Mouse (Mus musculus) limb, embryonic 10.5 days (tissue): ENCODE data around the gene Egfl8. TPM values are rescaled to one million over a fixed set of nuclear protein-coding genes. Genes with fewer than 3 reads are reported as not detected.

ENCODE experiments used
- DNase-seq: peaks from one replicate; pipeline ENCODE4 v3.0.0-alpha.2; 2017; ENCODE audit warnings: low spot score
- H3K27ac ChIP-seq: fragments of 300-500 bp; sonication (generic); 2 replicates; pipeline ENCODE4 v1.5.1; 2016; ENCODE audit warnings: mild to moderate bottlenecking
- H3K27me3 ChIP-seq: fragments of 300-500 bp; sonication (generic); 2 replicates; pipeline ENCODE4 v1.6.1; 2016; ENCODE audit warnings: low read depth, mild to moderate bottlenecking; ENCODE audit not compliant: poor library complexity, severe bottlenecking
- H3K36me3 ChIP-seq: fragments of 300-500 bp; sonication (generic); 2 replicates; pipeline ENCODE4 v1.6.1; 2016; ENCODE audit warnings: mild to moderate bottlenecking, moderate library complexity
- H3K4me1 ChIP-seq: fragments of 300-500 bp; sonication (generic); 2 replicates; pipeline ENCODE4 v1.6.1; 2016
- H3K4me3 ChIP-seq: fragments of 300-500 bp; sonication (generic); 2 replicates; pipeline ENCODE4 v1.5.1; 2016; ENCODE audit warnings: mild to moderate bottlenecking, moderate library complexity
- H3K9me3 ChIP-seq: fragments of 300-500 bp; sonication (generic); replicated peaks from 2 replicates; pipeline ENCODE4 v1.6.1; 2016; ENCODE audit warnings: mild to moderate bottlenecking
- WGBS: fragments of 180-500 bp; shearing (Covaris S2); methylation state at CpG from one replicate; pipeline ENCODE4 v1.1.7; 2016; 5-methylcytosine and 5-hydroxymethylcytosine counted together
- polyA plus RNA-seq: library from polyadenylated mRNA; unstranded; fragments of >200 nt; fragmentation: Nextera tagmentation; extraction: Ambion mirVana; gene quantifications from 2 replicates; pipeline ENCODE4 v1.2.1, GENCODE M21; 2016

Egfl8 gene
- polyA plus RNA-seq, 1 experiment from 2014 or later: 2.2 TPM

DNA sequence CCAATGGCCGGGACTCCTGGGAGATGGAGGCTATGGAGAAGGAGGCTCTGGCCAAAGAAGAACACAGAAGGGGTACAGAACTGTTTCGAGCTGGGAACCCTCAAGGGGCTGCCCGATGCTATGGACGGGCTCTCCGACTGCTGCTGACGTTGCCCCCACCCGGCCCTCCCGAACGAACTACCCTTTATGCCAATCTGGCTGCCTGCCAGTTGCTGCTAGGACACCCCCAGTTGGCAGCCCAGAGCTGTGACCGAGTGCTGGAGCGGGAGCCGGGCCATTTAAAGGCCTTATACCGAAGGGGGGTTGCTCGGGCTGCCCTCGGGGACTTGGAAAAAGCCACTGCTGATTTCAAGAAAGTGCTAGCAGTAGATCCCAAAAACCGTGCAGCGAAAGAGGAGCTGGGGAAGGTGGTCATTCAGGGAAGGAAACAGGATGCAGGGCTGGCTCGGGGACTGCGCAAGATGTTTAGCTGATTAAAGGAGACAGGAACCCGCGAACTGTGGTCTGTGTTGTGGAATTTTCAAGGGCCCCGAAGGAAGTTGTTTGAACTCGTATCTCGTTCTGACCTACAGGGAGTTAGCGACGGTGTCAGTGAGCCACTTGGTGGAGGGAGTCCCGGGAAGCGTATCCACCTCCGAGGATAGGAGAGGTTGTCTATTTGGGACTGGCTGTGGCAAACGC is 30.2 kb upstream of the Egfl8 start:
- Histone ChIP-seq H3K9me3 (no peaks in the 10 kb centered on the region), H3K27me3 (no peaks in the 10 kb centered on the region), H3K36me3 (peaks cover 36% of the 10 kb centered on the region), H3K4me3 (peak overlapping the region; percentile 88), H3K27ac (no peak overlapping the region), H3K4me1 (peaks cover 37% of the 10 kb centered on the region)
- DNase-seq: no peak
- 88% methylated on average over 30 of the region's 30 CpGs for WGBS

DNA sequence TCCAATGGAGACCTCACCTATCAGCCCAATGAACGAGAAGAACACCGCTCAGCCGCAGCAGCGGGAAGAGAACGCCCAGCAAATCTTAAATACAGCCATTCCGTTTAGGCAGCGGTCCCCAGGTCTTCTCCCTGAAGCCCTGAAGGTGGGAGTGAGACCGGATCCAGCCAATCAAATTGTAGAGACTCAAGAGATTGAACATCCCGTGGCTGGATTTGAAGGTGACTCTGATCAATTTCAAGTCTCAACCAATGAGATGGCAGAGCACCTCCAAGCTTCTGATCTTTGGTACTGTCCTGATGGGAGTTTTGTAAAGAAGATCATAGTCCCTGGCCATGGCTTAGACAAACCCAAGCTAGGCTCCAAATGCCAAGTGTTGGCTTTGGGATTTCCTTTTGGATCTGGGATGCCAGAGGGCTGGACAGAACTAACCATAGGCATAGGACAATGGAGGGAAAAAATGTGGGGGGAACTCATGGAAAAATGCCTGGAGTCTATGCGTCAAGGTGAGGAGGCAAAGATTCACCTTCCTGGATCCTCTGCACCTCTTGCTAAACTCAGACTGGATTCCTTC is 29.6 kb upstream of the Egfl8 start:
- 43% methylated on average over 10 of the region's 10 CpGs for WGBS
- peak overlapping the region; percentile 88 for H3K4me3 ChIP-seq
- H3K36me3 ChIP-seq: peaks cover 30% of the 10 kb centered on the region
- H3K9me3 ChIP-seq: no peaks in the 10 kb centered on the region
- H3K27me3 ChIP-seq: no peaks in the 10 kb centered on the region
- peak overlapping the region; percentile 70; the same call in 1 of the 2 replicates for H3K27ac ChIP-seq
- DNase-seq: no peak
- H3K4me1 ChIP-seq: peaks cover 43% of the 10 kb centered on the region

DNA sequence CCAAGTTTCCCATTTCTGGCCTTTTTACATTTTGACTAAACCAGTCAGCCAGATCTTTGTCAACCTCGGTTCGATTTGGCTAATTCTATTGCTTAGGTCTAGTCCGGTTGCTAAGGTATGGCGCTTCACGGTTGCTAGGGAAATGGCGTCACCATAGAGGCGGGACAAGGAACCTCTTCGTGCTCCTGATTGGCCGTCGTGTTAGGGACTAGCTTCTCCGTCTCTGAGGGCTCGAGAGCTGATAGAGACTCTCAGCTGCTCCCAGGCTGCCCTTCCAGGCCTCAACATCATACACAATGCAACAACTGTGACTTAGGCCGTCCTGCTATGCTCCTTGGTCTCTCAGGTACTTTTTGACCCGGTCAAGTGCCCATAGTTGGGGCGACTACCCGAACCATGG is 28.8 kb upstream of the Egfl8 start, which contains the start of gene Fkbpl:
Gene Fkbpl (plus strand): TSS at position 157 of the 400 bp plus-strand sequence.
- peak within 1 kb of the TSS; percentile 88 for H3K4me3 ChIP-seq
- peaks cover 43% of the 10 kb centered on the region for H3K4me1 ChIP-seq
- no peaks in the 10 kb centered on the region for H3K27me3 ChIP-seq
- H3K9me3 ChIP-seq: no peaks in the 10 kb centered on the region
- H3K36me3 ChIP-seq: peaks cover 23% of the 10 kb centered on the region
- H3K27ac ChIP-seq: peak within 1 kb of the TSS; percentile 70; the same call in 1 of the 2 replicates
- DNase-seq: peak; percentile 91
- 1% methylated on average over 16 of the region's 16 CpGs for whole genome bisulfite sequencing

DNA sequence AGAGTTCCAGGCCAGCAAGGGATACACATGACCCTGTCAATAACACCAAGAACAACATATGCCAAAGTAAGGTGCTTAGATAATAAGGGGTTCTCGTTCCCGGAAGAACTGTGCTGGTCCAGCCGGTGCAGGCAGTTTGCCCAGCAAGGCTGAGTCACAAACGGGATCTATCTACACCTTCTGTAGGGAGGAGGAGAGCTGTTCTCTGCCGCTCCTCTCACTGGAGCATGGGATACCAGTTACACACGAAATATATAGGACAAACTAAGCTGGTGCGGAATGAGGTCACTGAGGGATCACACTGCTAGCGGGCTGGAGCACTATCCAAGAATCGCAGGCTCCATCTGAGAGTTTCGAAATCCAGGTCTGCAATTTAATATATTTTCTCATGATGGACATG is 28.2 kb upstream of the Egfl8 start:
- Histone ChIP-seq H3K9me3 (no peaks in the 10 kb centered on the region), H3K27ac (no peak overlapping the region), H3K4me3 (peak overlapping the region; percentile 88; the same call in 1 of the 2 replicates), H3K36me3 (peaks cover 16% of the 10 kb centered on the region), H3K4me1 (peaks cover 43% of the 10 kb centered on the region), H3K27me3 (no peaks in the 10 kb centered on the region)
- no peak for DNase-seq
- 85% methylated on average over 10 of the region's 10 CpGs for WGBS

DNA sequence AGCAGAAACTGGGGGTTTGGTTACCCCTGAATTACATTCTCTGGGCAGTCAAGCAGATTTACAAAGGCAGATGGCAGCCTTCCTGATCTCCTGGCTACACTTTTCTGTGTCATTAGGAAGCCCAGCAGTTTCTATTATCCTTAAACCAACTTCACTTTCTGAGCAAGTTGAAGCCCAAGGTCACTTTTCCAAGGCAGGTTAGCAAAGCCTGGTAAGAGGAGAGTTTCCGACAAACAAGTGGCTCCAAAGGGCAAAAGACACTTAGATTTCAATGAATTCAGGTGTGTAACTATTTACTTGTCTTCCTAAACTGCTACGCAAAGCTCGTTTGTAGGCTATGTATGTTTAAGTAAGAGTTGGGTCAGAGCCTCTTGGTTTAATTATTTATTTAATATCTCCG is 27.6 kb upstream of the Egfl8 start:
- no peak overlapping the region for H3K27ac ChIP-seq
- H3K9me3 ChIP-seq: no peaks in the 10 kb centered on the region
- peaks cover 11% of the 10 kb centered on the region for H3K36me3 ChIP-seq
- 95% methylated on average over 4 of the region's 4 CpGs for WGBS
- DNase-seq: no peak
- H3K27me3 ChIP-seq: no peaks in the 10 kb centered on the region
- H3K4me3 ChIP-seq: no peak overlapping the region
- peaks cover 37% of the 10 kb centered on the region for H3K4me1 ChIP-seq

DNA sequence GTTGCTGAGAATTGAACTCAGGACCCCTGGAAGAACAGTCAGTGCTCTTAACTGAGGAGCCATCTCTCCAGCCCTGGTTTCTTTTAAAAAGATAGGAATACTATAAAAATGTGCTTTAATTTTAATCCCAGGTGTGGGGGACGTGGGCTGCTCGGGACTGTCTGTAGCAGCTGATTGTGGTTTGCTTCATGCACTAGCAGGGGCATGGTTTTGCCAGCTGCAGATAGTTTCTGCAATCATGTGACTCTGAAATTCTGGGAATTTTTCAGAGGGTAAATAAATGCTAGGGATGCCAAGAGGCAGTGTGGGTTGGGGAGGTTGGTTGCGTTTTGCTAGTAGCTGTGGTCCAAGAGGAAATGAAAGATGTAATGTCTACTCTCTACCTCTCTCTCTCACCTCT is 26.2 kb upstream of the Egfl8 start:
- peaks cover 27% of the 10 kb centered on the region for H3K4me1 ChIP-seq
- WGBS: 92% methylated on average over 3 of the region's 3 CpGs
- no peaks in the 10 kb centered on the region for H3K27me3 ChIP-seq
- peaks cover 11% of the 10 kb centered on the region for H3K36me3 ChIP-seq
- H3K9me3 ChIP-seq: no peaks in the 10 kb centered on the region
- no peak overlapping the region for H3K4me3 ChIP-seq
- DNase-seq: no peak
- H3K27ac ChIP-seq: 0 out of 2 replicates have a peak overlapping the region, but pooled peaks have one; percentile 83

DNA sequence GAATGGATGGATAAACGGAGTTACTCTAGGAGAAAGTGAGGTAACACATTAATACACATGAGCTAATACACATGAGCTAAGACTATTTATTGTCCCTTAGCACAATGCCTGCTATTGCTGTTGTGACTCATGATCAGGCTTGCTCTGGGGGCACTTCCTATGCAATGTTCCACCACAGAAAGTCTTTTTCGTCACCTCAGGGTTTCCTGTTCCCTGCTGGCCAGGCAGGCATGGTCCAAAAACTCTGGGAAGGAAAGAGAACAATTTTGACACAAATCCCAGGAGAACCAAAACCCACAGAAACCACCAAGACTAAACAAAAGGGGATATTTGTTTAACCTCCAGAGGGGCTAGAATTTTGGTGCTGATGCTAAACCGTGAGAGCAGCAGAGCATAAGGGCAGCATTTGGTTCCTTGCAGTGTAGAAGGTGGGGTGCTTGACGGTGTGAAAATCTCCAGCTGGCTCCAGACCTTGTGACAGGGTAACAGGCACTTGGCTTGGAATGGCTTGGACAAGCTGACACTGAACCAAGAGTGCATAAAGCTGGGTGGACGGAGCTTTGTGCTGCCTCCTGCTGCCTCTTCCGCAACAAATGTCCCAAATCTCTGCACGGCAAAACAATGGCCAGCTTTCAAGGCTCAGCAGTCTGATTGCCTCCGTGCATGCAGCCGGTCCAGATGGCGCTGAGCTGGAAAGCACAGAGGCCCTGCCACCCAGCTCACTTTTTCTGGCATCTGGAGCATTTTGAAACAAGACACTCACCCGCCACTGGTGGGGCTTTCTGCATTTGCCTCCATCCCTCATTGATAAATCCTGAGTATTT is 25.2 kb upstream of the Egfl8 start:
- Histone ChIP-seq H3K27me3 (0 out of 2 replicates have a peak, but pooled peaks cover under 1% of the 10 kb centered on the region), H3K4me1 (peaks cover 22% of the 10 kb centered on the region), H3K4me3 (peak overlapping the region; percentile 7; the same call in 1 of the 2 replicates), H3K9me3 (no peaks in the 10 kb centered on the region), H3K27ac (peak overlapping the region; percentile 83), H3K36me3 (peaks cover 7% of the 10 kb centered on the region)
- DNase-seq: peak; percentile 55
- 24% methylated on average over 11 of the region's 11 CpGs for WGBS

DNA sequence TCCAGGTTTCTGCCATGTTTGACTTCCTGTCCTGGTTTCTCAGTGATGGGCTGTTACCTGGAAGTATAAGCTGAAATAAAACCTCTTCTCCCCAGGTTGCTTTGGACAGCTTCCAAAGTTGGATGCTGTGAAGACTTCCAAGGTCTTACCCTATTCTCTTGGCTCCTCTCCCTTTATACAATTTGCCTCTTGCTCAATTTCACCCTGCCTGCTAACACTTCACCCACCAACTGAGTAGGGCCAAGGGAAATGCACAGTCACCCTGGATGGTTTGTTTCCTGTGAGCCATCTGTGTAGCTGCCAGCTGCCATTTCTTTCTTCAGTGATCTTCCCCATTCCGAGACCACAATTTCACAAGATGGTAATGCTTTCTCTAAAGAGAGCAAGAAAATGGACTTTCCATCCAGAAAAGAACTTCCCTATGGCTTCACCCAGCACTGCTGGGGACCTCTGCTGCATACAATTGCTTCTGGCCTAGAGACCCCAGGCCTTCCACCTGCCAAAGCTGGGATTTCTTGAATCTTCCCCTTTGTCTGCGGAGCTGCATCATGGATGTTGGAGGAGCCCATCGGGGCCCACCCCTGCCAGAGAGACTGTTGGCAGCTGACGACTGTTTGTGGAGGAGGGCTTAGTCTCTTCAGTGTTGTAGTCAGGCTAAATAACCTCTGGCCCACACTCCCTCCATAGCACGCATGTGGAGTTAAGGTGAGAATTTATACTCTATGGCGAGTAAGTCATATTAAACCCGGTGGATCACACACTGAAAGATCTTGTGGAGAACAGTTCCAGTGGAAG is 23.9 kb upstream of the Egfl8 start:
- no peaks in the 10 kb centered on the region for H3K9me3 ChIP-seq
- no peak for DNase-seq
- no peak overlapping the region for H3K4me3 ChIP-seq
- 83% methylated on average over 7 of the region's 7 CpGs for WGBS
- peaks cover 3% of the 10 kb centered on the region; the same call in 1 of the 2 replicates for H3K27me3 ChIP-seq
- H3K27ac ChIP-seq: peak overlapping the region; percentile 5; the same call in 1 of the 2 replicates
- H3K4me1 ChIP-seq: peaks cover 12% of the 10 kb centered on the region
- no peaks in the 10 kb centered on the region for H3K36me3 ChIP-seq

DNA sequence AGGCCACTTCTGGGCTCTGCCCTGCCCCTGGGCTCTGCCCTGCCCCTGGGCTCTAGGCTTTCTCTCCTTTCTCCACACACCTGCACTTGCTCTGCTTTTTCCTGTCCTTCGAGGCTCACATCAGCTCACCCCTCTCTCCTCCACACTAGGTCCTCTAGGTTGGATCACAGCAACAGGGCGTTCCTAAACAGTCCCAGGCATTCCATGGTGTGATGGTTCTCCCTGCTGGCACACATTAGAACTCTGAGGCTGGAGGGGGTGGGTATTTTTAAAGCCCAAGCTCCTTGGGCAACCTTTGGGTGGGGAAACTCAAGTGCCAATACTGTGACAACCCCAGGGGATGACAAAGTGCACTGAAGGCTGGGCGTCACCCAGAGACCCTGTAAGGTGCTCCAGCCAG is 21.7 kb upstream of the Egfl8 start:
- Histone ChIP-seq H3K36me3 (no peaks in the 10 kb centered on the region), H3K9me3 (no peaks in the 10 kb centered on the region), H3K27me3 (peaks cover 20% of the 10 kb centered on the region), H3K4me1 (peaks cover 21% of the 10 kb centered on the region), H3K4me3 (no peak overlapping the region), H3K27ac (no peak overlapping the region; the same call in 1 of the 2 replicates)
- no peak for DNase-seq
- 78% methylated on average over 3 of the region's 3 CpGs for WGBS

DNA sequence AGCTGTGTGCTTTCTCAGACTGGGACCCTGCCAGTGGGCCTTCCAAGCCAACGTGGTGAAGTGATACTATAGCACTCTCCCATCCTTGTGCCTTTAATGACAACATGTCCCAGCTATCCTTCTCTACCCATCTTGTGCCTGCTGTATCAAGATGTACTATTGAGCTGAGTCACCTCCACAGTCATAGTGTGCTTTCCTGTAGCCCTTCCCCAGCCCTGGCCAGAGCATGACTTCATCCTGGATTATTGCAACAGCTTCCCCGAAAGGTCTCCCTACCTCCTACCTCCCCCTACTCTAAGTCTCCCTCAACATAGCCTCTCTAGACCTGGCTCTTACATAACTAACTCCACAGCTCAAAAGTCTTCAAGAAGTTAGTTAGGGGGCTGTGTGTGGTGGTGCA is 19.9 kb upstream of the Egfl8 start:
- DNase-seq: no peak
- 77% methylated on average over 2 of the region's 2 CpGs for WGBS
- Histone ChIP-seq H3K4me1 (peaks cover 29% of the 10 kb centered on the region), H3K4me3 (no peak overlapping the region), H3K36me3 (no peaks in the 10 kb centered on the region), H3K9me3 (no peaks in the 10 kb centered on the region), H3K27me3 (peaks cover 38% of the 10 kb centered on the region), H3K27ac (no peak overlapping the region)

DNA sequence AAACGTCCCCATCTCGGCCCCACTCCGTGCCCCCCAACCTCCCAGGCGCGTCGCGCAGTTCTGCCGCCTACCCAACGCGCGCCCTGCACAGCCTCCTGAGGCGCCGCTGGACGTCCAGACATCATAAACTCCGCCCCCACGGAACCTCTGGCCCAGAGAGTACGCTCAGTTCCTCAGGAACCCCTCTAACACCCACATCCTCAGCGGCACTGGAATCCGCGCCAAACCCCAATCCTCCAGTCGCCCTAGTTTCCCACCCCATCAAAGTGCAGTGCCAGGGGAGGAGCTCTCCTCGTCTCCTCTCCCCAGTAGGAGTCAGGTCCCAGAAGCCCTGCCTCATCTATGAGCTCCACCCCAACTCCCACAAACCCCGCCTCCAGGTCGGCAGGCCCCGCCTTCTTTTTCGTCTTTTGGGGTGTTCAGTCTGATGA is 16.5 kb upstream of the Egfl8 start:
- Histone ChIP-seq H3K27ac (peak overlapping the region; percentile 46; the same call in 1 of the 2 replicates), H3K27me3 (peaks cover 62% of the 10 kb centered on the region), H3K4me1 (peaks cover 59% of the 10 kb centered on the region), H3K36me3 (no peaks in the 10 kb centered on the region), H3K4me3 (peak overlapping the region; percentile 52), H3K9me3 (no peaks in the 10 kb centered on the region)
- peak; percentile 55 for DNase-seq
- WGBS: 1% methylated on average over 26 of the region's 26 CpGs

DNA sequence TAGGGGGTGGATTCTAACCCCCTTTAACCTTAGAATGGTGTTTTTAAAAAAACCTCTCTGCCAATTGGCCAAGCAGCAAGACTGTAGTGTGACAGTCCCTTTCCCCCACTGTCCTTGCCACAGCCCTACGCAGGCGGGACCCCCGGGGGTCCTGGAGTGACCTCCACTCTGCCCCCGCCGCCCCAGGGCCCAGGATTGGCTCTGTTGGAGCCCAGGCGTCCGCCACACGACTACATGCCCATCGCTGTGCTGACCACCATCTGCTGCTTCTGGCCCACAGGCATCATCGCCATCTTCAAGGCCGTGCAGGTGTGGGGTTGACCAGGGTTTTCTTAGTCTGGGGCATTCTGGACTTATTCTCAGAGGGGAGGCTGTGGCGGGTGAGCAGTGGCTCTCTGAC is 15.9 kb upstream of the Egfl8 start:
- peaks cover 62% of the 10 kb centered on the region for H3K27me3 ChIP-seq
- 4% methylated on average over 12 of the region's 12 CpGs for WGBS
- peaks cover 61% of the 10 kb centered on the region for H3K4me1 ChIP-seq
- H3K27ac ChIP-seq: peak overlapping the region; percentile 46; the same call in 1 of the 2 replicates
- no peaks in the 10 kb centered on the region for H3K36me3 ChIP-seq
- peak overlapping the region; percentile 52 for H3K4me3 ChIP-seq
- H3K9me3 ChIP-seq: no peaks in the 10 kb centered on the region
- no peak for DNase-seq
